Mouse (Mus musculus): ENCODE results near the gene Mospd2.

The Mospd2 gene

DNA sequence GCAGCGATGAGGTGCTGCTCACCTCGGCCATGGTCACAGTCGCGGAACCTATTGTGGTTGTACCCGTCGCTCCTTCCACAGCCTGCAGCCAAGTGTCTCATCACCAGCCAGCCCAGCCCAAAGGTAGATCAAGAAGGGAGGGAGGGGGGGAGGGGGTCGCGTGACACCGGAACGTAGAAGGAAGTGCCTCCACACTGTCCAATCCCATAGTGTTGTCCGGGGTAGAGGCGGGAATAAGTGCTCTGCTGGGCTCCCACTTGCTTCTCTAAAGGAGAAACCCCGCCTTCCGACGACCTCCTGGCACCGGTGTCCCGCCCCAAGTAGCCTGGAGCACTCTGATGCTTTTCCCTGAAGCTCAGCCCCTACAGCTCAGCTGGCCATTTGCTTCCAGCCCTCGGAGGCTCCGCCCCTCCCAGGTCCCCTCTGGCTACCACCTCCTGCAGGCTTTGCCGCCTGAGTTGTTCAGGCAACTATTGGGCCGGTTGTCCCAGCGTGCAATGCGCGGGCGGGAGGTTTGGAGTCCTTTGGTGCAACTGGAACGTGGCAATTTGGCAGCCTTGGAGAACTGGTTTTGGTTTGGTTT is at the start of gene Mospd2, which contains the start of gene Fancb:
Gene Mospd2, minus strand, starts transcription at position 183 of the 583 bp plus-strand sequence.
Gene Fancb, plus strand, starts transcription at position 400 of the 583 bp plus-strand sequence.
- DNase-seq (ENCODE audit: extremely low read depth, low read depth), result peak; percentile 97

DNA sequence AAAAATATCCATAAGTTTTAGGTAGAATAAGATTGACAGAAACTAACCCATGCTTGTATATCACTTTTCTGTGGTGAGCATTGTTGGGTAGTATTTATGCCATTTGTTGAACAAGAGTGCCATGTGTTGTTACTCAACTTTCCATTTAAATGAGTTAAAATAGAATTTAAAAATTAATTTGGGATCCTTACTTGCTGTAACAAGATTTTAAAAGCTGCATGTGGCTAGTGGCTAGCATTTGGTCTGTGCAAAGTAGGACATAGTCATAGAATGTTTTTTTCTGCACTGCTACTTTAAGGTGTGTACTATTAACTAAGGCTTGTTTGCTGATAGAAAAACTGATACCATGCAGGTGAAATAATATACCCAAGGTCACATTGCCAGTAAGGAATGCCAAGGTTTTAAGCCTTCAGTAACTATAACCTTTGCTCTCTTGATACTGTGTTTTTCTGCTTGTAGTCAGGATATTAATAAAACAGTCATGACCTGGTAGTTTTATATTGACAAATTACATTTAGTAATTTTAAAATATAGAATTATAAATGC is 24.7 kb upstream of the Mospd2 start, which contains the start of gene Gm17604:
Gene Gm17604, minus strand, starts transcription at position 51 of the 546 bp plus-strand sequence.
- no peak for DNase-seq (ENCODE audit: extremely low read depth, low read depth)

GRCm38 (mm10) chrX:165003141-165003540 is 23.0 kb upstream of the Mospd2 start:
- no peak for DNase-seq (ENCODE audit: extremely low read depth, low read depth)

DNA sequence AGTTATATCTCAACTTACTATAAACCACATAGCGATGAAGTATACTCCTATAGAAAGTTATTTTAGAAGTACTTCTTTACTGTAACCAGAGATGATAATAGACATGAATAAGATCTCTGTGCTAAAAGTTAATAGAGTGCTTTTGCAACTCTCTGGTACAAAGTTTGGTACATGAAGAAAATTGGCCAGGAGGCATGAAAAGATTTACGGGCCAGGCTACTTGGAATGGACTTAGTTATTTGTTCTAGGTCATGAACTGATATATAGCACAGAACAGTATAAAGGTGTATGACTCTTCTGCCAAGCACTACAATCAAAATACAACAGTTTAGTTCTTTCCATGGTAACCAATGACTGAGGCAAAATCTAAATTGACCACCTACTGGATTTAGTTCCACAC is 1.3 kb downstream of the Mospd2 start:
- no peak for DNase-seq (ENCODE audit: extremely low read depth, low read depth)

DNA sequence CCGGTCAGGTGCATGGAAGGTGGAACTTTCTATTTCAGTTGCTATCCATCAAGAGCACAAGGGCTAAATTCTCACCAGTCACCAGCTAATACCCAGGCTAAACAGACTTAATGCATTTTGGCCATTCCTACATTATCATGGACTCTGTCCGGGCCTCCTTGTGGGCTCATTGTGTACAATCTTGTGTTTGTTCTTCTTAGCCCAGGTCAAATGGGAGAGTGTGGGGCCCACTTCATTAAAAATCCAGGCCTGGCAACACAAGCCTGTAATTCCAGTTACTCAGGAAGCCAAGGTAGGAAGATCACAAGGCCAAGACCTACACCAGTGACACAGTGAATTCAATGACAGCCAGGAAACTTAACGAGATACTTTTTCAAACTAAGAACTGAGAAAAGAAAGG is 9.0 kb downstream of the Mospd2 start:
- DNase-seq (ENCODE audit: extremely low read depth, low read depth), result no peak

GRCm38 (mm10) chrX:164965750-164966448 is 14.3 kb downstream of the Mospd2 start:
- DNase-seq (ENCODE audit: extremely low read depth, low read depth), result no peak

DNA sequence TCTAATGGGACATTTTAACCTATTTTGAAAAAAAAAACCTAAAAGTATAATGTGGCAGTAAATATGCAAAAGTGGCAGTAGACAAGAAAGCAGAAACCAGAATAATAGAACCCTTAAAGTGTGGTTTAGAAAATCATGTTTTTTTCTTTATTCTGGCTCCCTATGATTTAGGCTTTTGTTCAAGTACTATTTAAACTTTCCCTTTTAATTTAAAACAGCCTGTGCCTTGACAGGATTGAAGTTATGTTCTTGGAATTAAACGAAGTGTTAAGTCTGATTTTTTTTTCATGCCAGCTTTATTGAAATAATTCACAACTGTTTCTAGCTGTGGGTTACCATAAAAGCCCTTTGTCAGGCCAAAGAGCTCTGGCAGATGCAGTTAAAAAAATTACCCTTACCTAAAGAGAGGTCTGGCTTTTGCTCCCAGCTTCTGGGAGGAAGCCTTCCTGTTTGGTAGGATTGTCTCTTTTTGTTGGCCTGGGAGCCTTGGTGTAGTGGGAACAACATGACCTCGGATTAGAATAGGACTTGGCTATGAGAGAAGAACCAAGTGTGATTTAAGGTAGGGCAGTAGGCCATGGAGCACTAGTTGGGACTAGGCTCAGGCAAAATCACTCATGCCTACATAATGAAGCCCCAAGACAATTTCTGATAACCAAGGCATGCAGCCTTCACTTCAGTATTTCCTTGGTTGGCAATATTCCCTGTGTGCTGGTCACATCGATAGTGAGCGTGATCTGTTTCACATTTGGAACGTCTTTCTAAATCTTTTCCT is 27.4 kb downstream of the Mospd2 start:
- DNase-seq (ENCODE audit: extremely low read depth, low read depth), result no peak

- no peak for DNase-seq (ENCODE audit: extremely low read depth, low read depth)
These were observed 28.2 kb downstream of the Mospd2 start for GRCm38 (mm10) chrX:164951858-164952576.

- no peak for DNase-seq (ENCODE audit: extremely low read depth, low read depth)
These were observed 38.6 kb downstream of the Mospd2 start for GRCm38 (mm10) chrX:164941540-164941939.

DNA sequence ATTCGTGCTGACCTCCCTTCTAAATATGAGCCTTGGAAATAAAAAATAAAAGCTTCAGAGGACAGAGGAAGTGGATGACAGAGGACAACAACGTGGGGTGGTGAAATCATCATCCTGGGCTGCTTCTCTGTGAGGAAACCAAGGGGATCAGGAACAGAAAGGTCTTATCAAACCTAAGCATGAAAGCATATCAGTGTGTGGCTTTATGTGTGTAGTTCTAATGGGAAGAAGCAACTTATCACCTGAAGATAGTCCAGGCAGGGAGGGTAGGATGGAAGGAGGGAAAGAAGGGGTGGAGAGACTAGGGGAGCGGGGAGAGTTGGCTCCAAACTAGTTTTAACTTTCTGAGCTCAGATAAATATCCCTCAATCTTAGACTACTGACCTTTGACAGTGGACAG is 67.2 kb downstream of the Mospd2 start:
- no peak for DNase-seq (ENCODE audit: extremely low read depth, low read depth)

- no peak for DNase-seq (ENCODE audit: extremely low read depth, low read depth)
These were observed 68.0 kb downstream of the Mospd2 start for GRCm38 (mm10) chrX:164912186-164912585.

DNA sequence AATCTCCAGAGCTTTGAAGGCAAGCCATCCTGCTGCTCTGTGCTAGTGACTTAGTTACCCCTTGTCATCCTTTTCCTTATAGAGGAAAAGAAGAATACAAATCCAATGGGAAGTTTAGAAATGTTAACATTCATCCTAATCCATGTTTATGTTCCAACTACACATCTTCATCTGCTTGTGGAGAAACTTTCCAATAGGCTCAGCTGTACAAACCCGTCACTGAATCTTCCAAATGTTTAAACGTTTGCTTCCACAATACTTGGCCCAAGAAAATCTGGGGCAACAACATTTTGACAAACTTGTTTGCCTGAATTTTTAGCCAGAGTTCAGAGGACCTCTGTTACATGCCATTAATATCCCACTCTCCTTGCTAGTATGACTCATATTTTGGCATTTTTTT is 78.3 kb downstream of the Mospd2 start:
- DNase-seq (ENCODE audit: extremely low read depth, low read depth), result no peak

DNA sequence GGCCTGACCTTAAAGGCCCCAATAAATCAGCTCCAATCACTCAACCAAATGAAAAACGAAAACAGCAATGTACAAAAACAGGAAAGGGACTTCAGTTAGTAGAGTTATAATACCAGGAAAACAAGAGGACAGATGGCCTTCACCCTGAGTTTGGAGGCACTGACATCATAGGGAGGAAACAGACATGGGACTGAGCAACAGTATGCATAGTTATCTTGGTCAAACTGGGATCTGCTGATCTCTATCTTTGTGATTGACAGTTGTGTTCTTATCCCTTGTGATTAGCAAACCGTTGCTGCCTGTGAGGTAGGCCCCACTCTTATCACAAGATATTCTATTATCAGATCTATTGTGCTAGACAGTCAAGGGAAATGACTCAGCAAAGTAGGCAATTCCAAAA is 80.4 kb downstream of the Mospd2 start:
- no peak for DNase-seq (ENCODE audit: extremely low read depth, low read depth)

DNA sequence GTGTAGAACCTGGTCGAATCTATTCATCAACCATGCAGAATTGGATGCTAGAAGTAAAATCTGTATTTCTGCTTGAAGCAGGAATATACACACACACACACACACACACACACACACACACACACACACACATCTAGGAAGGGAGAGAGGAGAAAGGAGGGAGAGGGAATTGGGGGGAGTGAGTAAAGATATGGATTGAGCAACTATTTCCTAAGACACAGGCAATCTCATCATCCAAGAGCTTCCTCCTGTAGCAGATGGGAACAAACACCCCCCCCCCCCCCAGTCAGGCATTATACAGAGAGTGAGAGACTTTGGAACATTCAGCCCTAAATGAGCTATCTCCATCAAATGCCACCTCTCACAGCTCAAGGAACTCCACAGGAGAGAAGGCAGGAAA is 93.9 kb downstream of the Mospd2 start:
- DNase-seq (ENCODE audit: extremely low read depth, low read depth), result no peak
